Mouse (Mus musculus) bone marrow macrophage, adult 2 months (primary cell): ENCODE data around the gene Tubg2. TPM values are rescaled to one million over a fixed set of nuclear protein-coding genes. Genes with fewer than 3 reads are reported as not detected.
"Not testable (repeated sequence)": the region's sequence is repeated elsewhere in the genome, so short reads cannot be mapped to it uniquely, and the experiment has no call there.

ENCODE experiments used
- H3K27ac ChIP-seq: 2 replicates; pipeline ENCODE4 v1.5.1; 2012; ENCODE audit warnings: low read depth, low read length; ENCODE audit not compliant: insufficient read depth
- H3K4me1 ChIP-seq: 2 replicates; pipeline ENCODE4 v1.6.1; 2012; ENCODE audit warnings: low read length; ENCODE audit not compliant: control insufficient read depth, insufficient read depth
- H3K4me3 ChIP-seq: 2 replicates; pipeline ENCODE4 v1.5.1; 2012; ENCODE audit warnings: mild to moderate bottlenecking, low read length, moderate library complexity; ENCODE audit not compliant: insufficient read depth
- CTCF ChIP-seq: IDR thresholded peaks from 2 replicates; pipeline ENCODE4 v1.5.1; 2012; ENCODE audit warnings: low read depth, mild to moderate bottlenecking, low read length, moderate library complexity
- POLR2A ChIP-seq: IDR thresholded peaks from 2 replicates; pipeline ENCODE4 v1.6.1; 2012; ENCODE audit warnings: mild to moderate bottlenecking, low read depth, low read length, borderline replicate concordance
- polyA plus RNA-seq: library from polyadenylated mRNA; stranded (reverse); fragments of >200 nt; gene quantifications from 2 replicates; pipeline ENCODE4 v1.2.4, GENCODE M21; 2012; ENCODE audit not compliant: missing spikeins, insufficient read depth, insufficient read length

The Tubg2 gene
- polyA plus RNA-seq, 1 experiment: not detected

- Histone ChIP-seq H3K27ac (peak overlapping the region; percentile 49), H3K4me1 (peaks cover 26% of the 10 kb centered on the region), H3K4me3 (peak overlapping the region; percentile 73)
- TF ChIP-seq POLR2A (no peak), CTCF (no peak)
Measured at GRCm38 (mm10) chr11:101120545-101121188, 35.0 kb upstream of the Tubg2 start.

GRCm38 (mm10) chr11:101124494-101124893 lies 31.2 kb upstream of the Tubg2 start:
- H3K4me1 ChIP-seq, H3K4me3 ChIP-seq, H3K27ac ChIP-seq: not testable (repeated sequence)

GRCm38 (mm10) chr11:101125008-101125407 lies 30.7 kb upstream of the Tubg2 start:
- H3K4me3 ChIP-seq, H3K27ac ChIP-seq, H3K4me1 ChIP-seq: not testable (repeated sequence)

GRCm38 (mm10) chr11:101127075-101127474 lies 28.6 kb upstream of the Tubg2 start:
- Histone ChIP-seq H3K27ac (no peak overlapping the region), H3K4me3 (no peak overlapping the region), H3K4me1 (peaks cover 13% of the 10 kb centered on the region)
- no peak for TF ChIP-seq CTCF
- TF ChIP-seq POLR2A: no peak

- no peak overlapping the region for H3K27ac ChIP-seq
- TF ChIP-seq CTCF: no peak
- peaks cover 13% of the 10 kb centered on the region for H3K4me1 ChIP-seq
- H3K4me3 ChIP-seq: no peak overlapping the region
Measured at GRCm38 (mm10) chr11:101128996-101129577, 26.6 kb upstream of the Tubg2 start.

- Histone ChIP-seq H3K27ac (no peak overlapping the region), H3K4me3 (no peak overlapping the region), H3K4me1 (peaks cover 13% of the 10 kb centered on the region)
- TF ChIP-seq CTCF (no peak), POLR2A (no peak)
Measured at GRCm38 (mm10) chr11:101130056-101130756, 25.5 kb upstream of the Tubg2 start.

GRCm38 (mm10) chr11:101131187-101131586 lies 24.5 kb upstream of the Tubg2 start:
- no peak overlapping the region for H3K27ac ChIP-seq
- H3K4me1 ChIP-seq: peaks cover 13% of the 10 kb centered on the region
- no peak overlapping the region for H3K4me3 ChIP-seq
- no peak for TF ChIP-seq POLR2A
- no peak for TF ChIP-seq CTCF

GRCm38 (mm10) chr11:101131701-101132100 lies 24.0 kb upstream of the Tubg2 start:
- peaks cover 13% of the 10 kb centered on the region for H3K4me1 ChIP-seq
- no peak overlapping the region for H3K4me3 ChIP-seq
- H3K27ac ChIP-seq: no peak overlapping the region
- TF ChIP-seq CTCF (peak; percentile 24), POLR2A (no peak)

- Histone ChIP-seq H3K27ac (no peak overlapping the region), H3K4me1 (peaks cover 13% of the 10 kb centered on the region), H3K4me3 (no peak overlapping the region)
- TF ChIP-seq POLR2A (no peak), CTCF (no peak)
Measured at GRCm38 (mm10) chr11:101133037-101133436, 22.7 kb upstream of the Tubg2 start.

- H3K4me1 ChIP-seq: peaks cover 16% of the 10 kb centered on the region
- H3K27ac ChIP-seq: no peak overlapping the region
- no peak for TF ChIP-seq CTCF
- TF ChIP-seq POLR2A: no peak
- no peak overlapping the region for H3K4me3 ChIP-seq
Measured at GRCm38 (mm10) chr11:101134217-101134865, 21.4 kb upstream of the Tubg2 start.
